Mouse (Mus musculus): ENCODE results near the gene Fos. TPM values are rescaled to one million over a fixed set of nuclear protein-coding genes. Genes with fewer than 3 reads are reported as not detected.
"Not testable (repeated sequence)": the region's sequence is repeated elsewhere in the genome, so short reads cannot be mapped to it uniquely, and the experiment has no call there.

The Fos gene
- total RNA-seq, 2 experiments from 2014 or later, result 6.5 to 69.9 TPM

GRCm38 (mm10) chr12:85522631-85523388 is 49.1 kb downstream of the Fos start:
- peak; percentile 23 for DNase-seq (ENCODE audit: low spot score)

- peak; percentile 30 for DNase-seq (ENCODE audit: low spot score)
Measured at GRCm38 (mm10) chr12:85523421-85524192, 49.9 kb downstream of the Fos start.

GRCm38 (mm10) chr12:85524193-85524858 is 50.6 kb downstream of the Fos start:
- no peak for DNase-seq (ENCODE audit: low spot score)

- DNase-seq (ENCODE audit: low spot score), result not testable (repeated sequence)
Measured at GRCm38 (mm10) chr12:85524859-85525495, 51.3 kb downstream of the Fos start.

Other genes with a start within 250 kb of the Fos start
- 10 to 100 TPM; 10.4 to 10.7 TPM for gene Mlh3, start 203.3 kb upstream of the Fos start, total RNA-seq (2021)
- gene Acyp1, start 185.5 kb upstream of the Fos start, total RNA-seq (2021), result 10 to 100 TPM; 47.9 to 54.1 TPM
- 1 to 10 TPM; 1.7 to 1.8 TPM for gene Zc2hc1c, start 185.3 kb upstream of the Fos start, total RNA-seq (2021)
- 100 to 1,000 TPM; 107 to 116 TPM for gene Nek9, start 134.5 kb upstream of the Fos start, total RNA-seq (2021)
- 100 to 1,000 TPM; 121 to 123 TPM for gene Tmed10, start 99.0 kb upstream of the Fos start, total RNA-seq (2021)
- gene Jdp2, start 125.1 kb downstream of the Fos start, total RNA-seq (2021), result 1 to 10 TPM; 3.6 to 4.7 TPM
- under 1 TPM in 1 of 2 experiments, not detected in 1; 0.32 TPM for gene Batf, start 212.8 kb downstream of the Fos start, total RNA-seq (2021)